Mouse (Mus musculus): ENCODE results near the gene Vamp8. TPM values are rescaled to one million over a fixed set of nuclear protein-coding genes. Genes with fewer than 3 reads are reported as not detected.

The Vamp8 gene
- total RNA-seq (2023), result 60.7 TPM

GRCm38 (mm10) chr6:72389941-72390771 lies at the start of gene Vamp8:
TSS of gene Vamp8 (minus strand) at chr6:72390703.

GRCm38 (mm10) chr6:72439355-72440185 lies 49.1 kb upstream of the Vamp8 start, which contains the start of gene Mat2a:
TSS of gene Mat2a (minus strand) at chr6:72439558.

GRCm38 (mm10) chr6:72414076-72414756 lies 23.7 kb upstream of the Vamp8 start, which contains the start of gene Ggcx:
TSS of gene Ggcx (plus strand) at chr6:72414308.

GRCm38 (mm10) chr6:72380131-72380770 lies 10.3 kb downstream of the Vamp8 start, which contains the start of gene Vamp5:
TSS of gene Vamp5 (minus strand) at chr6:72380468.

GRCm38 (mm10) chr6:72366844-72367443 lies 23.6 kb downstream of the Vamp8 start, which contains the start of gene Rnf181:
TSS of gene Rnf181 (minus strand) at chr6:72366956.

GRCm38 (mm10) chr6:72355066-72355911 lies 35.2 kb downstream of the Vamp8 start, which contains the start of gene Tmem150a:
TSS of gene Tmem150a (plus strand) at chr6:72355447.

GRCm38 (mm10) chr6:72347166-72347941 lies 43.1 kb downstream of the Vamp8 start, which contains the start of gene 0610030E20Rik:
TSS of gene 0610030E20Rik (plus strand) at chr6:72347317.

GRCm38 (mm10) chr6:72345074-72345567 lies 45.4 kb downstream of the Vamp8 start, which contains the start of gene Usp39:
TSS of gene Usp39 (minus strand) at chr6:72345184.

Other genes starting within 250 kb of the Vamp8 start
- not detected for gene Atoh8, start 155.1 kb downstream of the Vamp8 start, total RNA-seq (2023)
- gene Sftpb, start 86.1 kb downstream of the Vamp8 start, total RNA-seq (2023), result not detected
- 36.6 TPM for gene Usp39, start 45.5 kb downstream of the Vamp8 start, total RNA-seq (2023)
- gene 0610030E20Rik, start 43.4 kb downstream of the Vamp8 start, total RNA-seq (2023), result 33.6 TPM
- gene Tmem150a, start 35.3 kb downstream of the Vamp8 start, total RNA-seq (2023), result 2.4 TPM
- gene Rnf181, start 23.7 kb downstream of the Vamp8 start, total RNA-seq (2023), result 72.8 TPM
- gene Vamp5, start 10.2 kb downstream of the Vamp8 start, total RNA-seq (2023), result 9.8 TPM
- 19.6 TPM for gene Ggcx, start 23.6 kb upstream of the Vamp8 start, total RNA-seq (2023)
- 238 TPM for gene Mat2a, start 48.9 kb upstream of the Vamp8 start, total RNA-seq (2023)
- gene Sh2d6, start 131.0 kb upstream of the Vamp8 start, total RNA-seq (2023), result not detected
- 33.5 TPM for gene Capg, start 153.7 kb upstream of the Vamp8 start, total RNA-seq (2023)
- 13.2 TPM for gene Elmod3, start 207.7 kb upstream of the Vamp8 start, total RNA-seq (2023)
- 5.8 TPM for gene Retsat, start 207.8 kb upstream of the Vamp8 start, total RNA-seq (2023)
- gene Tgoln1, start 226.3 kb upstream of the Vamp8 start, total RNA-seq (2023), result 138 TPM